Mouse (Mus musculus): ENCODE measurements around the gene Ncoa7.

GRCm38 (mm10) chr10:30733148-30733785, 69.9 kb downstream of the Ncoa7 start:
- TF ChIP-seq CTCF (IDR thresholded peaks at IDR 0.05) (no peak), EP300 (IDR thresholded peaks at IDR 0.05) (no peak)
